Mouse (Mus musculus): ENCODE measurements around the gene Rplp2. TPM values are rescaled to one million over a fixed set of nuclear protein-coding genes. Genes with fewer than 3 reads are reported as not detected.
A peak's percentile ranks its signal among the peaks of the same experiment; 100 is the strongest.

Rplp2 gene
- polyA plus RNA-seq, 1 experiment: 3,328 TPM

- no peak for TF ChIP-seq GATA1 (IDR thresholded peaks at IDR 0.05; ENCODE audit: low read length)
Measured at GRCm38 (mm10) chr7:141467230-141468030, 20.3 kb downstream of the Rplp2 start, which contains the start of gene Cd151. Gene Cd151, plus strand, starts transcription at chr7:141467392.

DNA sequence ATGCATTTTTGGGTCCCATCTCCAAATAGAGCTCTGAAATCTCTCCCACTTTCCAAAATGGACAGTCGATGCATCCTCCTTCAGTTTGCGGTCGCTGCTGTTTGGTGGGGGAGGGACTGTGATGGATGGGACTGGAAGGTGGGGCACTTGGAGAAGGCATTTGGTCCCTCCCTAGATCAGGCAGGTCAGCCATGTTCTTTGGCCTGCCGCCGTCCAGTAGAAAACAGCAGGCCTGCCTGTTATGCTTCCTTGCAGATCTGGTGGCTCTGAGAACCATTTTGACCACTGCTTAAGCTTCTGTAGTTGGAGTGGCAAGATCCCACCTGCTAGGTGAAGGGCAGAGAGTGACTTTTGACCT, 21.0 kb downstream of the Rplp2 start:
- no peak for TF ChIP-seq GATA1 (IDR thresholded peaks at IDR 0.05; ENCODE audit: low read length)

GRCm38 (mm10) chr7:141468522-141469211, 21.5 kb downstream of the Rplp2 start:
- TF ChIP-seq GATA1 (IDR thresholded peaks at IDR 0.05; ENCODE audit: low read length): peak; percentile 11

DNA sequence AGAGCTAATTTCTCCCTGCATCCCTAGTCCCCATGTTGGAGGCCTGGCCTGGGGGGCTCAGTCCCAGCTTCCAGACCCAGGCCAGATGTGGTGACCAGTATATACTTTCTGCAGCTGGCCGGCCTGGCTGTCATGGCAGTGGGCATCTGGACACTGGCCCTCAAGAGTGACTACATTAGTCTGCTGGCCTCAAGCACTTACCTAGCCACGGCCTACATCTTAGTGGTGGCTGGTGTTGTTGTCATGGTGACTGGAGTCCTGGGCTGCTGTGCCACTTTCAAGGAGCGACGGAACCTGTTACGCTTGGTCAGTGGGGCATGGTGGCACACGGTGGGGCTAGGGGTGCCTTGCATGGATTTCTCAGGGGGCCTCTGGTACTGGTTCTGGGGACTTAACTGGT, 22.2 kb downstream of the Rplp2 start:
- no peak for TF ChIP-seq GATA1 (IDR thresholded peaks at IDR 0.05; ENCODE audit: low read length)

DNA sequence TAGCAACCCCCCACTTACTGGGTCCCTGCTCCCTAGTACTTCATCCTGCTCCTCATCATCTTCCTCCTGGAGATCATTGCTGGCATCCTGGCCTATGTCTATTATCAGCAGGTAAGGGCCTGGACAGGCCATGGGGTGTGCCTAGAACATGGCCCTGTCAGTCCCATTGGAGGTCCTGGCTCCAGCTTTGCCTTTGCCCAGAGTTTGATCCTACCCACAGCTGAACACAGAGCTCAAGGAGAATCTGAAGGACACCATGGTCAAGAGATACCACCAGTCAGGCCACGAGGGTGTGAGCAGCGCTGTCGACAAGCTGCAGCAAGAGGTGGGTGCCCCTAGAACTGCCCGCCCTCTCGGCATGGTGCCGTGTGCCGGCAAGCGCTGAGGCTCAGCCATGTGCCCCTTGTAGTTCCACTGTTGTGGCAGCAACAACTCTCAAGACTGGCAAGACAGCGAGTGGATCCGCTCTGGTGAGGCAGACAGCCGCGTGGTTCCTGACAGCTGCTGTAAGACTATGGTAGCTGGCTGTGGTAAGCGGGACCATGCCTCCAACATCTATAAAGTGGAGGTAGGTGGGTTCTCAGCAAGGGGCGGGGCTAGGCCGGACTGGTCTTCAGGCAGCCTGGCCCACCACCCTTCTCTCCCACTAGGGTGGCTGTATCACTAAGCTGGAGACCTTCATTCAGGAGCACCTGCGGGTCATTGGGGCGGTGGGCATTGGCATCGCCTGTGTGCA, 22.9 kb downstream of the Rplp2 start:
- no peak for TF ChIP-seq GATA1 (IDR thresholded peaks at IDR 0.05; ENCODE audit: low read length)

DNA sequence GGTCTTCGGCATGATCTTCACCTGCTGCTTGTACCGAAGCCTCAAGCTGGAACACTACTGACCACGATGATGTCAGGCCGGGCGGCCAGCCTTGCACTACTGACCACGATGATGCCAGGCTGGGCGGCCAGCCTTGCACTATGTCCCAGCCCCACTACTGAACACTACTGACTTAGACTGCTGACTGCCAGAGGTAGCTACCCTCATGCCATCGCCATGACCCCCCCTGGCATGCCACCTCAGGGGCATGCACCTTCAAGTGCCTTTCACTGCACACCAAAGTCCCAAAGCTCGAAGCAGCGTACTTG, 23.4 kb downstream of the Rplp2 start:
- TF ChIP-seq GATA1 (IDR thresholded peaks at IDR 0.05; ENCODE audit: low read length): no peak

DNA sequence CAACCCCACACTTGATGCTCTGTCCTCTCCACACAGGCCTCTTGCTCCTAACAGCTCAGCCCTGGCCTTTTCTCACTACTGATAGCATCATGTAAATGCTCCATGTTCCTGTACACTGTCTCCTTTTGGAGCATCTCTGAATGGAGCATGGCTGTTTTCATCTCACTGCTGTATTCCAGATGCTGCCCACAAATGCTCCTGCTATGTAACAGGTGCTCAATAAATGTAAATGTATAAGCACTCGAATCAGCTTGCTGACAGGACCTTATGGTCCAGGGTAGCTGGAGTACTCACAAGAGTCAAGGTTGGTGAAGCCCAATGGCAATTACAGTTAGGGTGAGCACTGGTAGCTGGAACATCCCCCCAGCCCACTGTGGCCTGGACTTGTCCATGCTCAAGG, 24.1 kb downstream of the Rplp2 start:
- no peak for TF ChIP-seq GATA1 (IDR thresholded peaks at IDR 0.05; ENCODE audit: low read length)

DNA sequence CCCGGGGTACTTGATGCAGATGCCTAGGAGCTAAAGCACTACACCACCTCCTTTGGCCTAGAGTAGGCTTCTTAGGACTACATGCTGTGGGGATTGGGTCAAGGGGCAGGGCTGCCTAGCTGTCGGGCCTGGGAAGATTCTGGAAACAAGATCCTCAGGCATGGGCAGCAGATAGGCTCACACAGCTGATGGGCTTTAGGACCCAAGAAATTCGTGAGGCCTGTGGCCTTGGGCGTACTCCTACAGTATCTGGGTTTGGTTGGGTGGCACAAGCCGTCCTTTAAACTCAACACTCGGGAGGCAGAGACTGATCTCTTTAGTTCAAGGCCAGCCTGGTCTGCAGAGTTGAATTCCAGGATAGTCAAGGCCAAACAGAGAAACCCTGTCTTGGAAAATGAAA, 25.1 kb downstream of the Rplp2 start:
- TF ChIP-seq GATA1 (IDR thresholded peaks at IDR 0.05; ENCODE audit: low read length): no peak

GRCm38 (mm10) chr7:141472763-141473162, 25.6 kb downstream of the Rplp2 start:
- TF ChIP-seq GATA1 (IDR thresholded peaks at IDR 0.05; ENCODE audit: low read length): no peak

DNA sequence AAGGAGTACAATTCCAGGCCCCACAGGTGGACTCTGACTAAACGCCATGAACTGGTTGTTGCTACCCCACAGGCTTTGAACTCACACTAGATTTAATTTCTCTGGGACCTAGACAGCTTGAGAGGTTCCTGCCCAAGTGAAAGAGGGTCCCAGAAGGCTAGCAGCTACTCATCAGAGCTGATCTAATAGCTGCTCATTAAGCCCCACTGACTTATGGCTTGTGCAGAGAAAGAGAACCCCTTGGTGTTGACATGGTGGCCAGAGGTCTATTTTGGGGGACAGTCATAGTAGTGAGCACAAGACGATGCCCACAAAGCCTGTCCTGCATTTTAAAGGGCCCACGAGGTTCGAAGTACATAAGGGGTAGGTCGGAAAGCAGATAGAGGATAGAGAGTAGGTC, 27.0 kb downstream of the Rplp2 start:
- TF ChIP-seq GATA1 (IDR thresholded peaks at IDR 0.05; ENCODE audit: low read length): no peak

- TF ChIP-seq GATA1 (IDR thresholded peaks at IDR 0.05; ENCODE audit: low read length): no peak
Measured at GRCm38 (mm10) chr7:141475011-141475804, 28.0 kb downstream of the Rplp2 start, which contains the start of the genes Polr2l and Tspan4. Gene Polr2l, minus strand, starts transcription at chr7:141475132. Gene Tspan4, plus strand, starts transcription at chr7:141475240.

DNA sequence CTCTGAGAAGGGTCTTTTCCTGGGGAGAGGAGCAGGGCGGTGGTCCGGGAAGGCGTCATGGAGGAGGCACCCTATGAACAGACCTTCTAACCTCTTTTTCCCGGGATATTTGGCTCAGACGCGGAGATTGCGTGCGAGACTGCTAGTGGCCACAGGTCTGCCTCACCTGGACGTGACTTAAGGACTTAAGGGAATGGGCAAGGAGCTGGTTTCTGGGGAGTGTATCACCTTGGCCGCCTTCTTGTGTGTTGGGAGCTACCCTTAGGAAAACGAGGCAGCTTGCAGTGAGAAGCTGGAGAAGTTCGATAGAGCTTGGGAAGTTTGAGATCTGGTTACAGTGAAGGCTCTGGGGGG, 28.6 kb downstream of the Rplp2 start:
- TF ChIP-seq GATA1 (IDR thresholded peaks at IDR 0.05; ENCODE audit: low read length): no peak

- no peak for TF ChIP-seq GATA1 (IDR thresholded peaks at IDR 0.05; ENCODE audit: low read length)
Measured at GRCm38 (mm10) chr7:141476226-141476980, 29.2 kb downstream of the Rplp2 start.

- TF ChIP-seq GATA1 (IDR thresholded peaks at IDR 0.05; ENCODE audit: low read length): no peak
Measured at GRCm38 (mm10) chr7:141476981-141477370, 29.8 kb downstream of the Rplp2 start.
